Mouse (Mus musculus) embryo, embryonic 9.5 days (tissue): ENCODE results near the gene C1rb.
"Not testable (repeated sequence)": the region's sequence is repeated elsewhere in the genome, so short reads cannot be mapped to it uniquely, and the experiment has no call there.

Experiments used
- DNase-seq: peaks from one replicate; pipeline ENCODE4 v3.0.0-alpha.2; 2017; ENCODE audit errors: extremely low spot score

C1rb gene

GRCm38 (mm10) chr6:124570026-124570425 lies at the start of gene C1rb:
TSS of gene C1rb (plus strand) at chr6:124570294.
- DNase-seq = peak; percentile 66

DNA sequence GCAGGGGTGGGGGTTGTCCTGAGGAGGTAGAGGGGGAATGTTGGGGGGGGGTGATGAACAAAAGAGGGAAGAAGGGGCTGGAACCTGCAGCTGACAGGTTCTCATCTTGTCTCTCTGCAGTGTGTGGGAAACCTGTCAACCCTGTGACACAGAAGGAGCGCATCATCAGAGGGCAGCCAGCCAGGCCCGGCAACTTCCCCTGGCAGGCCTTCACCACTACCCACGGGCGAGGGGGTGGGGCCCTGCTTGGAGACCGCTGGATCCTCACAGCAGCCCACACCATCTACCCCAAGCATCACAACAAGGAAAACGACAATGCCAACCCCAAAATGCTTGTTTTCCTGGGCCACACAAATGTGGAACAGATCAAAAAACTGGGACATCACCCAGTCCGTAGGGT lies 48.0 kb upstream of the C1rb start:
- DNase-seq = not testable (repeated sequence)

- DNase-seq = no peak
Measured at GRCm38 (mm10) chr6:124527881-124528280, 42.2 kb upstream of the C1rb start.

GRCm38 (mm10) chr6:124531077-124531476 lies 39.0 kb upstream of the C1rb start:
- no peak for DNase-seq

DNA sequence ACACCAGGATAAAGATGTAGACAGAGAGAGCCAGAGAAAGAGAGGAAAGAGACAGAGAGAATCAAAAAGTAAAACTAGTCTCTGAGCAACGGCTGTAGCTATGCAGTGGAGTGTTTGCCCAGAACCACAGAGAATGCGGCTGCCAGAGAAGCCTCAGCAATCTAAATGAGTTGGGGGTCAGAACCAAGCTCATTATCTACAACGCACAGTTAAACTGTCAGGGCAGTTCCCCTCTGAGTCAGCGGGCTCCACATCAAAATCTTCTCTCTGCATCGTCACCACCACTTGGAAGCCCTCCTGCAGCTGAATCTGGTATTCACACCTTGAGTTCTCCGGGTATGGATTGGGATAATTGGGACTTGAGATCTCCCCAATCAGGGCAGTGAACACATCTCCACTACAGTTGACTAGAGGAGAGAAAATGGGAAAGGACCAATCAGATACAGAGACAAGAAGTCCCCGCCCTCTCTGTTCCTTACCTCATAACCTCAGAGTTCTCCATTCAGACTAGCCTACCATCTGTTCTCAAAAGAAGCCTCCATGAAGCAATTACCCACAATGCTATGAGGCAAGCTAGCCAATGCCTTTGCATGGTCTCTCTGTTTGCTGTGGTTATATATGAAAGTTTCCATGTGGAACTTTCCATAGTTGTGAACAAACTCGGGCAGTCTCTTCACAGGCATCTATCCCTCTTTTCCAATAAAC lies 33.8 kb upstream of the C1rb start:
- not testable (repeated sequence) for DNase-seq

DNA sequence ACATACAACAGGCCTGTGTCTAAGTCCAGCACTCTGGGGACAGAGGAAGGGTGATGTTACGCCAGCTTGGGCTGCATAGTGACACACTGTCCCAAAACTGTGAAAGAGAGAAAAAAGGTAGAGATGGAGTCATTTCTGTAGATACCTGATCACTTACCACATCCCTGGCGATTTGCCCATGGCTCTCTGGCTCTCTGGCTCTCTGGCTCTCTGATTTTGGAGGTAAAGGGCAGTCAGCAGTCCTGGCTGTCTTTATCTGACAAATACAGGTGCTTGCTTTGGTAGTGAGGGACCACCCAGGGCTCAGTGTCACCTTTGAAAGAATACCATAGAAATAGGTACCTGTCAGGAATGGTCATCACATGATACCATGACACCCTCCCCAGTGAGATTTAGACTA lies 28.9 kb upstream of the C1rb start:
- DNase-seq = not testable (repeated sequence)

DNA sequence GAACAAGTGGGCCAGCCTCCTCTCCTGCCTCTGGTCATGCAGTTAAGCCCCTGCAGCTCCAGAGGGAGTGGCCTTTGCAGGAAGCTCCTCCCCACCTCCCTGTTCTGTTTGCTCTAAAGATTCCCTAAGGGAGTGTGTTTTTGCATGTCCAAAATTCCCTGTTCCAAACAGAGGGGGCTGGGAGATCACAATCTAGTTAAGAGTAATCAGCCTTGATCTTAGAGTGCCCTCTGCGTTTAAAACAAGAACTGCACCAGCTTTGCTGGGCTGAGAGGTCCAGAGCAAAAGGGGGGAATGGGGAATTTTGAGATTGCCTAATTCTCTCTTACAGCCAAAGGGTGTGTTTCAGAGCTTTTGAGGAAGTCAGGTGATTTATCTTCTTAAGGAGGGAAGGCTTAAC lies 27.8 kb upstream of the C1rb start, which contains the start of gene C1s1:
C1s1 (minus strand) TSS at position 76 of the 400 bp plus-strand sequence.
- DNase-seq = peak; percentile 5

DNA sequence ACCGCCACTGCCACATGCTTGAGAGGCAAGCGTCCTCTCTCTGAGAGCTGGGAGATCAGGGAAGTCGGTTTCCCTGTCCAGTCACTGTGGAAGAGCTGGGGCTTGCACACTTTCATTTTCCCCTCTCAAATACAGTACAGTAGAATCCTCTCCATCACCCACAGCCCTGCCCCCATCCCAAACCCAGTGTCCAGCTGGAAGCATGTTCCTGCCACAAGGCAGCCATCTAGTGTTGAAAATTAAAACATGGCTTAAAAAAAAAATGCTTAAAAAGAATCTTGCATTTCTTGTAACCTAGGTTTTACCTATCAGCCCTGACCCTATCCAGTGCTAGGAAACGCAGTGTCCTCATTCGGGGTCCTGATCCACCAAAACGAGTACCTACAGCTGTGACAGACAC lies 25.6 kb upstream of the C1rb start:
- no peak for DNase-seq

DNA sequence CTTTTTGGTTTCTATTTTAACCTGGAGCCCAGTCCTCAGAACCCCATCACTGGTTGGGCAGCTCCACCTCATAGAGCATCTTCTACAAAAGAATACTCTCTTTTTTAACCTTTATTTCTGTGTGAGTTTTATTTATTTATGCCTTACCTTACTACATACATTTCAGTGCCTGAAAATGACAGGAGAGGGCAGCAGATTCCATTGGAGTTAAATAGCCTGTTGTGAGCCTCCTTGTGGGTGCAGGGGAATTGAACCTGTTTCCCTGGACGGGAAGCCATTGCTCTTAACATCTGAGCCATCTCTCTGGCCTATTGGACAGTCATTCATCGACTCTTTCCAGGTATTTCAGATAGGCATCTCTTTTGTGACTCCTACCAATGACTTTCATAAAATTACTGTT lies 24.7 kb upstream of the C1rb start:
- DNase-seq = no peak

DNA sequence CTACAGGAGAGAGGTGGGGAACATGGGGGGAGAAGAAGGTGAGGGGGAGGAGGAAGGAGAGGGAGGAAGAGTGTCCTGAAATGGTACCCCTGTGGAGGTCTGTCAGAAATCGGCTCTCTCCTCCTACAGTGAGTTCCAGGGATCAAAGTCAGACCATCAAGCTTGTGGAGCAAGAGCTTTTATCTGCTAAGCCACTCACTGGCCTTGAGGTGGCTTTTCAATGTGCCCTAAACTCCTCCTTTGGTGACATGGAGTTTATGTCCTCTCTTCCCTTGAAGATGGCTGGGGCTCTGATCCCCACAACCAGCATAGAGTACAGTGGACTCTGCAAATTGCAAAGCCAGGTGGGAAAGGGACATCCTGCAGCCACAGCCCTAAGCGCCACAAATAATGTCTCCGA lies 22.1 kb upstream of the C1rb start:
- not testable (repeated sequence) for DNase-seq

DNA sequence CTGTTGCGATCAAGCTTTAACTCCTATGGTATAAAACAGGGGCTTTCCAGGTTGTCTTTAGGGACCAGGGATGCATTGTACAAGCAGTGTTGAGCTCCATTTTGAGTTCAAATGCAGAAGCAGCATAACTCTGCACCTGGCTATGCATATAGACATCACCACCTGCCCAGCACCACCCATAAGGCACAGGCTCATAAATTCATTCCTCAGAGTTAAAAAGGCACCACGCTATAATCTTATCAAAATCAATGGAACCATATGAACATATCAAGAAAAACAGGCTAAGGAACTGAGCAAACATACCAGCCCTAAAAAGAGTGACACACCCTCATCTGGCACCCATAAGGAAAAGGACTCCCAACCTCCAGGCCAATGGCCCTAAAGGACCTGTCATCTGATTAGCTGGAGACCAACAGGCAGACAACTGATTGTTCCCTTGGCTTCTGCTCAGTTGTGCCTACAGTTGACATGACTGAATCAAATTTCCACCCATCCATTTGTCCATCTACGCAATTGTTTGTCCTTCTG lies 21.0 kb upstream of the C1rb start:
- DNase-seq = no peak

DNA sequence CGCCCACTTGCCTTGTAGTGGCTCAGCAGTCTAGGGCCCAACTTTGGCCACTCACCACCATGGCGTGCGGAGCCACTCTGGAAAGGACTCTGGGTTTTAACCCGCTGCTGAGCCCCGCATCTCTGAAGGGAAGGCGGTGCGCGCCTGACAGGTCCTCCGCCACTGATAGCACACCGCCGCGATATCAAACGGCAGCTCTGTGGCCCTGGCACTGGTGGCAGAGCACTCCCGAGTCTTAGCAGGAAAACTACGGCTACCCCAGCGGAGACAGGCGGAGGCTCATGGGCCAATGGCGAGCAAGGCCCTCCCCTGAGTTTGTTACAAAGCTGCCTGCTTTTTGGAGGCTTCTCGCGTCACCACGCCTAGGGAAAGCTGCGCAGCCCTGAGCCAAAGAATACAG lies 17.3 kb upstream of the C1rb start:
- DNase-seq = no peak

- DNase-seq = not testable (repeated sequence)
Measured at GRCm38 (mm10) chr6:124555956-124556355, 14.1 kb upstream of the C1rb start.

- not testable (repeated sequence) for DNase-seq
Measured at GRCm38 (mm10) chr6:124561156-124561555, 8.9 kb upstream of the C1rb start.

- not testable (repeated sequence) for DNase-seq
Measured at GRCm38 (mm10) chr6:124561611-124562010, 8.5 kb upstream of the C1rb start.

DNA sequence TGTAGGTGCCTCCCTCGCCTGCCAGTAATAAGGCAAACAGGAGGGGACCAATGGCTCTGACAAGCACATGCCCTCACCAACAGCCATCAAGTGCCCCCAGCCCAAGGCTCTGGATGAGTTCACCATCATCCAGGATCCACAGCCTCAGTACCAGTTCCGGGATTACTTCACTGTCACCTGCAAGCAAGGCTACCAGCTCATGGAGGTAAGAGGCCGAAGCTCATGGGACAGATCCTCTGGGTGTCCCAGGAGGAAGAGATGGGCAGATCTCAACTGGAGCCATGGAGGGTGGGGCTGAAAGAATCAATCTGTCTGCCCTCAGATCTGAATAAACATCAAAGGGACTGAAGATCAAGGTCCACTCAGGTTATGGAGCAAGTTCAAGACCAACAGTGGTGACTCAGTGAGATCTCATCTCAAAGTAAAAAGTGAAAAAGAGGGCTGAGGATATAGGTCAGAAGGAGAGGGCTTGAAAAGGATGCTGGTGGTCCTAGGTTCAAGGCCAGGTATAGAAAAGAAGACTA lies 5.1 kb downstream of the C1rb start:
- DNase-seq = not testable (repeated sequence)

GRCm38 (mm10) chr6:124580155-124580554 lies 10.1 kb downstream of the C1rb start:
- not testable (repeated sequence) for DNase-seq

- no peak for DNase-seq
Measured at GRCm38 (mm10) chr6:124582231-124582630, 12.1 kb downstream of the C1rb start.

DNA sequence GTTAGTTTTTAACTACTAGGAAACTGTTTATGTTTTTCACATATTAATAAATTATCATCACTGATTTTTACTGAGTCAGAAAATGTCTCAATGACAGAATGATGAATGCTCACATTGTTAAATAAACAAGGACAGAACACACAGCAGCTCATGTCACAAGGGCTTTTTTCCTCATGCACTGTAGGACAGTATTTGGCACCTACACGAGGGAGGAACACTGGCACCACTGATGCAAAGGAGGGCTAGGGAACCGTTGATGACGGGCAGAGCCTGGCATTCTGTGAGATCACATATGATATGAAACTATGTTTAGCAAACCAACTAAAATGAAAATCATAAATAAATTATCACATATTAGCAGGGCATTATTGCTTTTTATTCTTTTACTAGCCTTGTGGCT lies 14.8 kb downstream of the C1rb start:
- DNase-seq = no peak

- no peak for DNase-seq
Measured at GRCm38 (mm10) chr6:124585761-124586160, 15.7 kb downstream of the C1rb start.

DNA sequence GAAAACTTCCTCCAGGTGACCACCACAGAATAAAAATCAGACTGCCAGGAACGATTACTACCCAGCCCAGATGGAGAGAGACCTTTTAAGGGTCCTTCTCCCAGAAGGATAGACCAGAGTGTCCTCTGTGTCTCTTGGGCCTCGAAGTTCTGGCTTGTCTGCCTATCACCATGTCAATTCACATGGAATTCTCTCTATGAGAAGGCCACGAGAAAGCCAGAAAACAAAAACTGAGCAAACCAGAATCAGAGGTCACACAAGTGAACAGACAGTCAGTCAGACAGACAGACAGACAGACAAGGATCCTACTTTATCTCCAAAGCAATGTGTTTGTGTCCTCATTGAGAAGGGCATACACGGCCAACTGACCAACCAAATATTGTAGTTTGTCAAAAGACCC lies 16.2 kb downstream of the C1rb start:
- no peak for DNase-seq

DNA sequence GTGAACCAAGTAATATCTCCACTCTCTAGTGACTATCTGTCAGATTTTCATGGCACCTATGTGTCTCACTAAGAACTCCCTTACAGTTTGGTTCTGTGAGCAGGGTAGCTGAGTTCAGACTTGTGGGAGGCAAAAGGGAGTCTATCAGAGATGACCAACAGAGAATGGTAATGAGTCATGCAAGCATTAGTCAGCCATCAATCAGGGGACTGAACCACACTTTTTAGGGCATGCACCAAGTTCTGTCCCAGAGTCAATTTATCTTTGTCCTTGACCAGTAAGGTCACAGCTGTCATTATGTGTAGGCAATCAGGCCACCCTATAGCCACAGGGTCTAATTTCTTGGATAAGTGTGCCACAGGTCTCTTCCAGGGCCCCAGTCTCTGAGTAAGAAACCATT lies 18.7 kb downstream of the C1rb start:
- DNase-seq = no peak

- no peak for DNase-seq
Measured at GRCm38 (mm10) chr6:124592186-124592700, 22.1 kb downstream of the C1rb start.
